Mouse (Mus musculus): ENCODE data around the gene Zbtb12. TPM values are rescaled to one million over a fixed set of nuclear protein-coding genes. Genes with fewer than 3 reads are reported as not detected.

Zbtb12 gene
- polyA plus RNA-seq (2012): 51.5 and 66.6 TPM in 2 replicates

DNA sequence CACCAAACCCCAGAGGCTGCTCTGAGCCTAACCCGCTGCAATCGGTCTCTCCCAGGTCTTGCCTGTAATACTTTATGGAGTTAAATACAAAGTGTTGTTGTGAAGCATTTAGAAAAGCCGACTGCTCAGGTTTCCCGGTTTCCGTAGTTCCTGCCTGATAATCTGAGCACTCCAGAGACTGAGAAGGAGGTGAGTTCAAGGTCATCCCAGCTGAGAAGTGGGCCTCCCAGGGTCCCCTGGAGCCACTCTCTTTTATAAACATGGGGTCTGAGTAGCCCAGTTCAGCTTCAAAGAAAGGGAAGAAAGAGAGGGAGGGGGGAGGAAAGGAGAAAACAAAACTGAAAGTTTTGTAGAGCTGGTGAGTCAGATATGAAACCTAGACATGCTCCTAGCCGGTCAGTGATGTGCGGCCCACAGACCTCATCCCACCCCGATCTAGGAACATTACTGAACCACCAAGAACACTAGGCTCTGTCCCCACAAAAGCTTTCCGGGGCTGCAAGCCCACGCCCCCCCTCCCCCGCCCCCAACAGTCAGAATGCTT is at the start of gene Zbtb12:
Zbtb12 (plus strand) TSS at position 148 of the 544 bp plus-strand sequence.

GRCm38 (mm10) chr17:34836856-34837221 is 42.4 kb upstream of the Zbtb12 start, which contains the start of the genes Stk19 and Dxo:
TSS of gene Stk19 (minus strand) at chr17:34836945.
TSS of gene Dxo (plus strand) at chr17:34837019.

DNA sequence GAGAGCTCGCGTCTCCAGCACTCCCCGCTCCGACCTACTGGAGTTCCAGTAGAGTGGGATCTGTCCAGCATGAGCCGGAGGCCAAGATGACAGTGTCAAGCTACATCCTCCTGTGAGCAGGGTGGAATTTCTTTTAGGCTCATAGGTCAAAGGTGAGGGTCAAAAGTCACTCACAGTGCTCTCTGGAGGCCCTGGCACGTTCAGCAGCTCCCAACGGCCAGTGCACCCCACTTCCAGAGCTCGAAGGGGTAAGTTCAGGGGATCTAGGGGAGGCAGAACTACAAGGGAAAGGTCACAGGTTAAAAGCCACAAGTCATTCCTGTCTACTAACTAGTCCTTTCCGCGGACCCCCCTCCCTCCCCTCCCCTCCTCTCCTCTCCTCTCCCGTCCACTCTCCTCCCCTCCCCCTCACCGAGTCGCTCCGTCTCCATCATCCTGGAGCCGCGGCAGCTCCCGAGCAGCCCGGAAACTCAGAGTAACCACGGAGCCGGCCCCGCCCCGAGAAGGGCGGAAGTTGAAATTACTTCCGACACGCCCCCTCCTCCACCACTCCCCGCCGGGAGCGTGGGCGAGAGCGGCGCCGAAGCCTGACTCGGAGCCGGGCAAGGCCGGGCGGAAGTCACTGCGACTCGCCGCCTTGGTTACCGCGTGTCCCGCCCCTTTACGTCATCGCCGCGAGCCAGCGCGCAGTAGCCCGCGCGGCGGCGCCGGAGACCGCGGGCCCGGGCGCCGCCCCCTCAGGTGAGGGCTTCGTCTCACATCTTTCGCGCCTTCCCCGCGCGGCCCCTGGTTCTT is 29.4 kb upstream of the Zbtb12 start, which contains the start of the genes Skiv2l and Nelfe:
Skiv2l (minus strand) TSS at position 489 of the 795 bp plus-strand sequence.
Nelfe (plus strand) TSS at position 670 of the 795 bp plus-strand sequence.

GRCm38 (mm10) chr17:34862416-34863081 is 16.7 kb upstream of the Zbtb12 start, which contains the start of gene Cfb:
TSS of gene Cfb (minus strand) at chr17:34862518.

GRCm38 (mm10) chr17:34881683-34882310 is 2.5 kb downstream of the Zbtb12 start, which contains the start of gene Gm20547:
TSS of gene Gm20547 (minus strand) at chr17:34882042.

DNA sequence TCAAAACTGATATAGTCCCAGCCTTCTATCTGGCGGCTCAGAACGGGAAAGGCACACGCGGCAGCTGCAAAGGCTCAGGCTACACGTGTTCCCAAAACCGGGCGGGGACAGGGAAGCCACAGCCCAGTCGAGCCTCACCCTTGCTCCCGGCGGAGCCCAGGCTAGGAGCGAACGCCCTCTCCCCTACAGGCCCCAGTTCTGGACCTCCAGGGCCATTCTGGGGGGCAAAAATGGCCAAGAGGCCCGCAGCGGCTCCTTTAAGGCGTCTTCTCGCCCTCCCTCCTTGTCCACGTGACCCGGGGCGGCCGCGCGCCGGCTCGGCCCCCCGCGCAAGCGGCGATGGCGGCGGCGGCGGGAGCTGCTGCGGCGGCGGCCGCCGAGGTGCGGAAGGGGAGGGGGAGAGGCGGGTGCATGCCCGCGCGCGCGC is 18.9 kb downstream of the Zbtb12 start, which contains the start of the genes C2 and Ehmt2:
C2 (minus strand) TSS at position 106 of the 427 bp plus-strand sequence.
Ehmt2 (plus strand) TSS at position 310 of the 427 bp plus-strand sequence.

GRCm38 (mm10) chr17:34913930-34914665 is 34.8 kb downstream of the Zbtb12 start, which contains the start of gene Slc44a4:
TSS of gene Slc44a4 (plus strand) at chr17:34914466.

GRCm38 (mm10) chr17:34931061-34931734 is 51.9 kb downstream of the Zbtb12 start, which contains the start of gene Neu1:
TSS of gene Neu1 (plus strand) at chr17:34931253.

Other genes starting within 250 kb of the Zbtb12 start
- gene Prrt1, start 249.9 kb upstream of the Zbtb12 start, polyA plus RNA-seq (2012): 2.5 and 3.4 TPM in 2 replicates
- 8.3 and 8.4 TPM in 2 replicates for gene Fkbpl, start 234.7 kb upstream of the Zbtb12 start, polyA plus RNA-seq (2012)
- 184 and 230 TPM in 2 replicates for gene Atf6b, start 232.3 kb upstream of the Zbtb12 start, polyA plus RNA-seq (2012)
- 0.02 TPM in 2 replicates for gene Tnxb, start 208.9 kb upstream of the Zbtb12 start, polyA plus RNA-seq (2012)
- 0.17 and 0.61 TPM in 2 replicates for gene C4b, start 135.6 kb upstream of the Zbtb12 start, polyA plus RNA-seq (2012)
- not detected in 2 replicates for gene Cyp21a1, start 74.9 kb upstream of the Zbtb12 start, polyA plus RNA-seq (2012)
- gene Stk19, start 42.5 kb upstream of the Zbtb12 start, polyA plus RNA-seq (2012): 65.1 and 75.3 TPM in 2 replicates
- gene Dxo, start 42.5 kb upstream of the Zbtb12 start, polyA plus RNA-seq (2012): 106 TPM in 2 replicates
- 63.8 and 69.0 TPM in 2 replicates for gene Skiv2l, start 29.3 kb upstream of the Zbtb12 start, polyA plus RNA-seq (2012)
- 308 and 315 TPM in 2 replicates for gene Nelfe, start 29.1 kb upstream of the Zbtb12 start, polyA plus RNA-seq (2012)
- gene Cfb, start 17.0 kb upstream of the Zbtb12 start, polyA plus RNA-seq (2012): 0.13 TPM in 1 of 2 replicates, not detected in the other
- not detected in 2 replicates for gene Gm20547, start 2.6 kb downstream of the Zbtb12 start, polyA plus RNA-seq (2012)
- gene C2, start 18.8 kb downstream of the Zbtb12 start, polyA plus RNA-seq (2012): 2.0 and 2.3 TPM in 2 replicates
- gene Ehmt2, start 19.0 kb downstream of the Zbtb12 start, polyA plus RNA-seq (2012): 441 and 469 TPM in 2 replicates
- not detected in 2 replicates for gene Slc44a4, start 35.0 kb downstream of the Zbtb12 start, polyA plus RNA-seq (2012)
- 52.4 and 79.9 TPM in 2 replicates for gene Neu1, start 51.8 kb downstream of the Zbtb12 start, polyA plus RNA-seq (2012)
- gene Hspa1b, start 79.8 kb downstream of the Zbtb12 start, polyA plus RNA-seq (2012): 425 and 1,961 TPM in 2 replicates
- gene Gm20481, start 90.4 kb downstream of the Zbtb12 start, polyA plus RNA-seq (2012): 0.52 TPM in 1 of 2 replicates, not detected in the other
- gene Hspa1a, start 92.7 kb downstream of the Zbtb12 start, polyA plus RNA-seq (2012): 239 and 1,296 TPM in 2 replicates
- gene Hspa1l, start 93.2 kb downstream of the Zbtb12 start, polyA plus RNA-seq (2012): 0.06 TPM in 1 of 2 replicates, not detected in the other
- gene Lsm2, start 102.4 kb downstream of the Zbtb12 start, polyA plus RNA-seq (2012): 154 and 167 TPM in 2 replicates
- 841 and 875 TPM in 2 replicates for gene Vars, start 121.5 kb downstream of the Zbtb12 start, polyA plus RNA-seq (2012)
- gene Vwa7, start 137.1 kb downstream of the Zbtb12 start, polyA plus RNA-seq (2012): 0.24 and 0.38 TPM in 2 replicates
- 6.0 and 11.9 TPM in 2 replicates for gene Sapcd1, start 148.5 kb downstream of the Zbtb12 start, polyA plus RNA-seq (2012)
- gene Msh5, start 167.3 kb downstream of the Zbtb12 start, polyA plus RNA-seq (2012): 3.4 and 5.4 TPM in 2 replicates
- 109 and 129 TPM in 2 replicates for gene Clic1, start 170.5 kb downstream of the Zbtb12 start, polyA plus RNA-seq (2012)
- gene Ddah2, start 179.6 kb downstream of the Zbtb12 start, polyA plus RNA-seq (2012): 33.8 and 58.4 TPM in 2 replicates
- gene Ly6g6c, start 185.9 kb downstream of the Zbtb12 start, polyA plus RNA-seq (2012): 0.09 TPM in 1 of 2 replicates, not detected in the other
- gene Mpig6b, start 186.7 kb downstream of the Zbtb12 start, polyA plus RNA-seq (2012): 0.04 TPM in 1 of 2 replicates, not detected in the other
- not detected in 2 replicates for gene Ly6g6e, start 197.4 kb downstream of the Zbtb12 start, polyA plus RNA-seq (2012)
- 0.26 TPM in 1 of 2 replicates, not detected in the other for gene Ly6g6d, start 198.6 kb downstream of the Zbtb12 start, polyA plus RNA-seq (2012)
- 0.06 and 0.28 TPM in 2 replicates for gene Ly6g6f, start 206.1 kb downstream of the Zbtb12 start, polyA plus RNA-seq (2012)
- 118 and 123 TPM in 2 replicates for gene Abhd16a, start 209.8 kb downstream of the Zbtb12 start, polyA plus RNA-seq (2012)
- not detected in 2 replicates for gene Ly6g5c, start 228.8 kb downstream of the Zbtb12 start, polyA plus RNA-seq (2012)
- gene Ly6g5b, start 235.9 kb downstream of the Zbtb12 start, polyA plus RNA-seq (2012): 0.45 and 0.69 TPM in 2 replicates
- 73.8 and 84.9 TPM in 2 replicates for gene Gpank1, start 242.0 kb downstream of the Zbtb12 start, polyA plus RNA-seq (2012)
- 77.7 and 78.6 TPM in 2 replicates for gene Csnk2b, start 242.6 kb downstream of the Zbtb12 start, polyA plus RNA-seq (2012)
- gene D17H6S53E, start 246.9 kb downstream of the Zbtb12 start, polyA plus RNA-seq (2012): 4.1 and 4.4 TPM in 2 replicates

Data from megakaryocyte-erythroid progenitor cell, adult 5 weeks (primary cell).